ENCODE assay signal across 26 mouse cellular contexts in the genomic region with DNA sequence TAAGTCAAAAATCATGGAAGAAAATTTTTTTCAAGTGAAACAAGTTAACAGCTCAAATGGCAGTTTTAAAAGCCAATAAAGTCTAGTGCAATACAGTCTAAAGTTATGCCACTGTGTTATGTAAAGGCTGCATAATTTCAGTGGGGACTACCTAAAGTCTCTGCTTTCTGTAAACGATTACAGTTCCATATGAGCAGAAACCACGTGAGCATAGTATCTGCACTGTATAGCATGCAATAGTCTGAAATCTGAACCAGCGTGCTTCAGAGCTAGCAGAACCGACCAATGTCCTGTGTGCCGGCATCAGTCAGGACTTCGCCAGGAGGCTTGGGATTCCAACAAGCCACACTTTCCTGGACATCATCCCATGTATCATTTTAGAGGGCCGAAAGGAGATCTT.
DNase-seq lines count a peak whose midpoint lies in the region; ATAC-seq and TF ChIP-seq lines count a peak whose summit lies in the region.
"Had no signal": no experiment of that assay in that cellular context is flagged by ENCODE, and none has a peak within 500 bp of the region (broad histone marks: within the 10 kb centered on the region; RNA-seq: fewer than 3 reads in every experiment).

No protein-coding gene starts in this region.

- H3K36me3 ChIP-seq in limb, embryonic 12.5 days, result no peaks in the 10 kb centered on the region
- no peaks in the 10 kb centered on the region for H3K36me3 ChIP-seq in limb, embryonic 10.5 days
- H3K36me3 ChIP-seq in limb, embryonic 14.5 days (ENCODE audit: control insufficient read depth, insufficient read depth, low read length), result no peaks in the 10 kb centered on the region
- H3K36me3 ChIP-seq: embryonic facial prominence, embryonic 15.5 days; heart, embryonic 15.5 days had no signal

- peak; percentile 61; the same call in 1 of the 2 replicates for ATAC-seq in limb, embryonic 12.5 days (ENCODE audit: insufficient number of reproducible peaks, insufficient read depth, low FRiP score, low TSS enrichment, low read depth)
- peak; percentile 79 for ATAC-seq in limb, embryonic 14.5 days (ENCODE audit: low FRiP score, low read depth)
- ATAC-seq: activated CD4-positive, CD25-positive, alpha-beta regulatory T cell, adult 4 months; forebrain, embryonic 14.5 days; forebrain, postnatal 0 days; hindbrain, postnatal 0 days; inflammation-experienced regulatory T-cells, adult 6 months; intestine, embryonic 16.5 days had no signal

- H3K27me3 ChIP-seq in limb, embryonic 12.5 days, result no peaks in the 10 kb centered on the region
- H3K27me3 ChIP-seq in limb, embryonic 10.5 days (ENCODE audit: low read depth, poor library complexity, severe bottlenecking), result no peaks in the 10 kb centered on the region
- H3K27me3 ChIP-seq in limb, embryonic 14.5 days (ENCODE audit: control insufficient read depth, insufficient read depth, low read length), result no peaks in the 10 kb centered on the region
- H3K27me3 ChIP-seq: embryonic facial prominence, embryonic 15.5 days; heart, embryonic 12.5 days; heart, embryonic 15.5 days had no signal

- TF ChIP-seq POLR2A in limb, embryonic 14.5 days (IDR thresholded peaks at IDR 0.05; ENCODE audit: borderline replicate concordance, extremely low read depth, insufficient read depth, insufficient read length), result no peak

- H3K4me1 ChIP-seq in limb, embryonic 12.5 days (replicated peaks), result peaks cover 12% of the 10 kb centered on the region; the same call in 1 of the 2 replicates
- 0 out of 2 replicates have a peak, but pooled peaks cover 6% of the 10 kb centered on the region for H3K4me1 ChIP-seq in limb, embryonic 10.5 days
- peaks cover 15% of the 10 kb centered on the region for H3K4me1 ChIP-seq in limb, embryonic 14.5 days (ENCODE audit: control insufficient read depth, insufficient read depth, low read length)
- H3K4me1 ChIP-seq: embryonic facial prominence, embryonic 15.5 days had no signal

- no peak overlapping the region for H3K4me3 ChIP-seq in limb, embryonic 12.5 days (replicated peaks)
- H3K4me3 ChIP-seq in limb, embryonic 10.5 days, result no peak overlapping the region
- H3K4me3 ChIP-seq in limb, embryonic 14.5 days (replicated peaks; ENCODE audit: low read length), result no peak overlapping the region
- H3K4me3 ChIP-seq: embryonic facial prominence, embryonic 15.5 days; heart, embryonic 12.5 days; heart, embryonic 15.5 days had no signal

- H3K9ac ChIP-seq in limb, embryonic 12.5 days (replicated peaks), result no peak overlapping the region
- no peak overlapping the region for H3K9ac ChIP-seq in limb, embryonic 14.5 days (ENCODE audit: low read depth, low read length, severe bottlenecking)
- H3K9ac ChIP-seq: embryonic facial prominence, embryonic 15.5 days; forebrain, postnatal 0 days; heart, embryonic 12.5 days; heart, embryonic 15.5 days; hindbrain, embryonic 14.5 days had no signal

- 77% methylated on average over 7 of the region's 7 CpGs for WGBS in limb, embryonic 12.5 days
- WGBS in limb, embryonic 10.5 days, result 93% methylated on average over 7 of the region's 7 CpGs
- 46% methylated on average over 7 of the region's 7 CpGs for WGBS in limb, embryonic 14.5 days

- H3K27ac ChIP-seq in limb, embryonic 12.5 days, result no peak overlapping the region
- H3K27ac ChIP-seq in limb, embryonic 10.5 days, result no peak overlapping the region
- H3K27ac ChIP-seq in limb, embryonic 14.5 days (replicated peaks; ENCODE audit: low read depth, low read length), result no peak overlapping the region
- H3K27ac ChIP-seq: embryonic facial prominence, embryonic 15.5 days; heart, embryonic 15.5 days; hindbrain, embryonic 14.5 days; hindbrain, postnatal 0 days had no signal

- H3K9me3 ChIP-seq in limb, embryonic 12.5 days, result no peaks in the 10 kb centered on the region
- H3K9me3 ChIP-seq in limb, embryonic 10.5 days (replicated peaks), result no peaks in the 10 kb centered on the region
- no peaks in the 10 kb centered on the region for H3K9me3 ChIP-seq in limb, embryonic 14.5 days (ENCODE audit: control insufficient read depth, low read length)
- H3K9me3 ChIP-seq: embryonic facial prominence, embryonic 15.5 days; heart, embryonic 12.5 days; heart, embryonic 15.5 days had no signal

- DNase-seq in gastrocnemius, adult 18-20 months (ENCODE audit: low spot score), result peak; percentile 50
- no peak for DNase-seq in gastrocnemius, postnatal 14 days
- DNase-seq in limb, embryonic 10.5 days (ENCODE audit: low spot score), result no peak
- peak; percentile 31 for DNase-seq in limb, embryonic 14.5 days (ENCODE audit: low spot score)
- no peak for DNase-seq in layer of hippocampus, adult 9-10 months (ENCODE audit: low spot score)
- DNase-seq: adrenal gland, adult 8-10 months; adrenal gland, postnatal 25 days; cerebellum, adult 11-12 months; cerebellum, adult 8-10 months; cerebellum, postnatal 10 days; cerebellum, postnatal 36 days; embryo, embryonic 11 days; forebrain, postnatal 0 days; heart, adult 18-20 months; heart, postnatal 10 days; heart, postnatal 4 days had no signal

- intact Hi-C loops in gastrocnemius, postnatal 14 days (cut with DNase I; ENCODE audit: low total_unique reads), result no loop called here

- no peak overlapping the region for H3K4me2 ChIP-seq in limb, embryonic 12.5 days
- H3K4me2 ChIP-seq in limb, embryonic 14.5 days (replicated peaks; ENCODE audit: low read depth, low read length, severe bottlenecking), result no peak overlapping the region
- H3K4me2 ChIP-seq: embryonic facial prominence, embryonic 15.5 days; heart, embryonic 12.5 days; heart, embryonic 15.5 days; hindbrain, embryonic 14.5 days had no signal

Comparison
In these comparisons a context has a peak if more than half of its experiments do, and no peak if none do; other contexts are left out.
1. DNase-seq: peak in gastrocnemius, adult 18-20 months (single experiment) and limb, embryonic 14.5 days (single experiment); none in gastrocnemius, postnatal 14 days (single experiment), limb, embryonic 10.5 days (single experiment) and layer of hippocampus, adult 9-10 months (single experiment).